Mouse (Mus musculus) cerebral cortex, adult 2 months (tissue): ENCODE results near the gene Glt8d2.

Experiments used
- WGBS: fragments of 180-500 bp; shearing (Covaris S2); methylation state at CpG from one replicate; pipeline ENCODE4 v1.1.7; 2018; 5-methylcytosine and 5-hydroxymethylcytosine counted together

The Glt8d2 gene

GRCm38 (mm10) chr10:82646083-82646482, 44.4 kb downstream of the Glt8d2 start:
- whole genome bisulfite sequencing, result 89% methylated on average over 8 of the region's 8 CpGs

DNA sequence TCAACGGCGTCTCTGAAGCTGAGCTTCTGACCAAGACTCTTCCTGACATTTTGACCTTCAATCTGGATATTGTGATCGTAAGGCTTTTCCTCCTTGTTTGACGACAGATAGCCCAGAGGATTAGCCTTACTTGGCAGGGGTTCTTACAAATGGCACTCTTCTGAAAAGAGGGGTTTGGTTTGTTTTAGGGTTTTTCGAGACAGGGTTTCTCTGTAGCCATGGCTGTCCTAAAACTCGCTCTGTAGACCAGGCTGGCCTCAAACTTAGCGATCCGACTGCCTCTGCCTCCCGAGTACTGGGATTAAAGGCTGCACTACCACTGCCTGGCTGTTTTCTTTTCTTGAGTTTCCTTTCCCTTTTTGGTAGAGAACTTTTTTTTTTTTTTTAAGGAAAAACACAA, 49.0 kb downstream of the Glt8d2 start:
- 85% methylated on average over 9 of the region's 9 CpGs for WGBS

- WGBS, result 62% methylated on average over 8 of the region's 8 CpGs
These were observed 51.3 kb downstream of the Glt8d2 start for GRCm38 (mm10) chr10:82639032-82639698.

- WGBS, result 94% methylated on average over 3 of the region's 3 CpGs
These were observed 54.1 kb downstream of the Glt8d2 start for GRCm38 (mm10) chr10:82636321-82636720.

- 72% methylated on average over 7 of the region's 7 CpGs for WGBS
These were observed 56.1 kb downstream of the Glt8d2 start for GRCm38 (mm10) chr10:82634348-82634747.

DNA sequence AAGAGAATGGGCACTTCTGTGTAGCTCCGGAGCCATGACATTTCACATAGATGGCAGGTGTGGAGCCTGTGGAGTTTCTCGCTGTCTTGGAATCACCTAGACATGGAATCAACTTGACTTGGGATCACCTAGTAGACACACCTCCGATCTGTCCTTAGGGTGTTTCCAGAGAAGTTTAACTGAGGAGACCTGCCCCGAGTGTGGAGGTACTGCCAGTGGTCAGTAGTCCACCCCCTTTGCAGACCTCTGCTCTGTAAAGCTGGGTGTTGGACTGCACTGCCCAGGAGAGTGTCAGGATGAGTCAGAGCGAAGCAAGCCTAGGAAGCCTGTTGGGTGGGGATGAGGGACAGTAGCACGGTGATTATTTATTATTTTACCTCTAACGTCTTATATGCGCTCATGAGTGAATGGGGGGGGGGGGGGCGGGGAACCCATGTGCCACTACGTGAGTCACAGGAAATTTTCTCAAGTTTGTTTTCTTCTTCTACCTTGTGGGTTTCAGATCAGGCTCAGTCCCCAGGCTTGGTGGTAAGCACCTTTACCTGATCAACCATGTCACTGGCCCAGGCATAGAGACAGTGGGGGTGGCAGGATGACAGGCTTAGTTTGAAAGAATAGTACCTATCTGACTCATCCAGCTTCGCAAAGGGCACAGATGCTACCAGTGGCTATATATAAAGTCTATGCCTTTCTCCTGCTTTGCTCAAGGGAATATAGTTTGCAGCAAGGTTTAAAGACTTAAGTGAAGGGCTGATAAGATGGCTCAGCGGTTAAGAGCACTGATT, 57.8 kb downstream of the Glt8d2 start:
- 82% methylated on average over 12 of the region's 12 CpGs for WGBS

DNA sequence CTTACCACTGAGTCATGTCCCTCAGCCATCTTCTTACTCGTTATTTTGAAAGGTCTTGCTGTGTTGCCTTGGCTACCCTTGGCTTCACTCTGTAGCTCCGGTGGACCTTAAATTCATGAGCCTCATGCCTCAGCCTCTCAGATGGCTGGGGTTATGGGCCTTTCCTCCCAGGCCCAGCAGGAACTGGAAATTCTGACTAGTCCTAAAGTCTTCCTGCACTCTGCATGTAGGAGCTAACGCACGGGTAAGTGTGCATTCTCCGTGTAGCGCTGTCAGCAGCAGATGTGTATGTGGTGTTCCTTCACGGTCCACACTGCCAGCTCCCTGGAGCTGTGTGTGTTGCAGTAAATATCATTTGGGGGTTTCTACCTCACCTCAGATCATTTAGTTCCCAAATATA, 59.3 kb downstream of the Glt8d2 start:
- 51% methylated on average over 7 of the region's 7 CpGs for WGBS

- WGBS, result 12% methylated on average over 7 of the region's 7 CpGs
These were observed 60.0 kb downstream of the Glt8d2 start for GRCm38 (mm10) chr10:82630497-82630896.

GRCm38 (mm10) chr10:82629586-82630255, 60.7 kb downstream of the Glt8d2 start, which contains the start of gene Tdg:
TSS of gene Tdg (plus strand) at chr10:82629828.
- WGBS, result under 1% methylated on average over 76 of the region's 78 CpGs

- WGBS, result 4% methylated on average over 11 of the region's 11 CpGs
These were observed 61.3 kb downstream of the Glt8d2 start for GRCm38 (mm10) chr10:82629111-82629585.

DNA sequence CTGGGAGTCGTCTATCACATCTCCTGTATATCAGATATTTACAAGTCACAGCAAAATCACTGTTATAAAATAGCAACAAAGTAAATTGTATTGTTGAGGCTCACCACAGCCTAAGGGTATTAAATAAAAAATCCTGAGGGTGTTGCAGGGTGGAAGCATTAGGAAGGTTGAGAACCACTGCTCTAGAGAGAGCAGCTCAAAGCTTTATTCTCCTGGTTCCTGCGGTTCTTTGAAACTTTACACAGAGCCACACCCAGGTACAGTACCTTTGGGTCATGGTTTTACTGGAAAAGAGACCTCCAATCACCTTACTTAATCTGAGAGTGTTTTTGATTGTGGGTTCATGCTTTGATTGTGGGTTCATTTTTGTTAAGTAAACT, 66.9 kb downstream of the Glt8d2 start:
- 7% methylated on average over 2 of the region's 2 CpGs for WGBS

- WGBS, result under 1% methylated on average over 61 of the region's 61 CpGs
These were observed 67.5 kb downstream of the Glt8d2 start, which contains the start of gene 1190007I07Rik for GRCm38 (mm10) chr10:82622671-82623552. TSS of gene 1190007I07Rik (minus strand) at chr10:82623228.

GRCm38 (mm10) chr10:82622235-82622634, 68.2 kb downstream of the Glt8d2 start:
- 20% methylated on average over 9 of the region's 9 CpGs for WGBS
